Mouse (Mus musculus) megakaryocyte, embryonic 14.5 days (primary cell): Measurements from ENCODE around the gene Lrch1.

Source experiments
- FLI1 ChIP-seq: IDR thresholded peaks from 2 replicates; pipeline ENCODE4 v1.6.1; 2012; ENCODE audit warnings: low read length, inconsistent platforms, mixed read lengths
- GATA1 ChIP-seq: IDR thresholded peaks from 3 replicates; pipeline ENCODE4 v1.6.1; 2012; ENCODE audit warnings: mixed read lengths, low read length, inconsistent platforms, borderline replicate concordance

GRCm38 (mm10) chr14:74822048-74822447 is 125.6 kb downstream of the Lrch1 start:
- TF ChIP-seq GATA1 (no peak), FLI1 (no peak)
